In genomic region chr11:19560452-19560851, GRCm38 (mm10) we compare ENCODE assay signal across 26 mouse cellular contexts.
DNase-seq lines count a peak whose midpoint lies in the region; ATAC-seq lines count a peak whose summit lies in the region.
"Had no signal": no experiment of that assay in that cellular context is flagged by ENCODE, and none has a peak within 500 bp of the region (broad histone marks: within the 10 kb centered on the region; RNA-seq: fewer than 3 reads in every experiment).

No protein-coding gene starts in this region.

- no peak overlapping the region for H3K4me3 ChIP-seq in hindbrain, embryonic 10.5 days
- no peak overlapping the region for H3K4me3 ChIP-seq in hindbrain, embryonic 13.5 days
- H3K4me3 ChIP-seq: embryonic facial prominence, embryonic 10.5 days; embryonic facial prominence, embryonic 15.5 days; forebrain, embryonic 12.5 days; hindbrain, embryonic 12.5 days; kidney, embryonic 15.5 days; midbrain, embryonic 10.5 days; neural tube, embryonic 13.5 days; stomach, embryonic 15.5 days had no signal

- no peaks in the 10 kb centered on the region for H3K36me3 ChIP-seq in hindbrain, embryonic 10.5 days
- no peaks in the 10 kb centered on the region for H3K36me3 ChIP-seq in hindbrain, embryonic 13.5 days
- H3K36me3 ChIP-seq: embryonic facial prominence, embryonic 10.5 days; embryonic facial prominence, embryonic 15.5 days; forebrain, embryonic 12.5 days; hindbrain, embryonic 12.5 days; kidney, embryonic 15.5 days; midbrain, embryonic 10.5 days; neural tube, embryonic 13.5 days; stomach, embryonic 15.5 days had no signal

- DNase-seq in hindbrain, embryonic 10.5 days (ENCODE audit: low spot score) = no peak
- DNase-seq in brain, adult 2 months (ENCODE audit: low read depth, low spot score) = peak; percentile 19
- DNase-seq in cerebellum, adult 9-11 months = peak; percentile 6
- DNase-seq in retina, embryonic 14.5 days (ENCODE audit: low spot score) = peak; percentile 37
- DNase-seq in lung, postnatal 14 days = no peak
- DNase-seq: adrenal gland, adult 2 months; adrenal gland, postnatal 36 days; B cell, adult 2 months; forebrain, postnatal 0 days; heart, postnatal 14 days; kidney, adult 18-20 months; kidney, postnatal 4 days; layer of hippocampus, postnatal 36 days; liver; lung, adult 2 months; right cerebral cortex, postnatal 25 days had no signal

- H3K9me3 ChIP-seq in hindbrain, embryonic 10.5 days = no peaks in the 10 kb centered on the region
- H3K9me3 ChIP-seq in hindbrain, embryonic 13.5 days = no peaks in the 10 kb centered on the region
- H3K9me3 ChIP-seq: embryonic facial prominence, embryonic 10.5 days; embryonic facial prominence, embryonic 15.5 days; forebrain, embryonic 12.5 days; hindbrain, embryonic 12.5 days; kidney, embryonic 15.5 days; midbrain, embryonic 10.5 days; neural tube, embryonic 13.5 days; stomach, embryonic 15.5 days had no signal

- WGBS in hindbrain, embryonic 10.5 days = 87% methylated on average over 7 of the region's 7 CpGs
- 78% methylated on average over 7 of the region's 7 CpGs for WGBS in hindbrain, embryonic 13.5 days

- no peak overlapping the region for H3K4me2 ChIP-seq in hindbrain, embryonic 13.5 days
- H3K4me2 ChIP-seq: embryonic facial prominence, embryonic 15.5 days; forebrain, embryonic 12.5 days; hindbrain, embryonic 12.5 days; kidney, embryonic 15.5 days; neural tube, embryonic 13.5 days; stomach, embryonic 15.5 days had no signal

- 0 out of 2 replicates have a peak overlapping the region, but pooled peaks have one; percentile 29 for H3K27ac ChIP-seq in hindbrain, embryonic 10.5 days
- H3K27ac ChIP-seq in hindbrain, embryonic 13.5 days = no peak overlapping the region
- H3K27ac ChIP-seq: embryonic facial prominence, embryonic 10.5 days; embryonic facial prominence, embryonic 15.5 days; forebrain, embryonic 12.5 days; hindbrain, embryonic 12.5 days; kidney, embryonic 15.5 days; liver, embryonic 14.5 days; midbrain, embryonic 10.5 days; neural tube, embryonic 13.5 days; stomach, embryonic 15.5 days had no signal

- ATAC-seq in hindbrain, embryonic 13.5 days (ENCODE audit: low FRiP score) = no peak
- ATAC-seq: forebrain, postnatal 0 days had no signal

- no peak overlapping the region for H3K9ac ChIP-seq in hindbrain, embryonic 13.5 days
- H3K9ac ChIP-seq: embryonic facial prominence, embryonic 15.5 days; forebrain, embryonic 12.5 days; forebrain, postnatal 0 days; hindbrain, embryonic 12.5 days; kidney, embryonic 15.5 days; liver, embryonic 14.5 days; neural tube, embryonic 13.5 days; stomach, embryonic 15.5 days had no signal

- H3K4me1 ChIP-seq in hindbrain, embryonic 10.5 days (replicated peaks) = peaks cover 18% of the 10 kb centered on the region
- peaks cover 4% of the 10 kb centered on the region for H3K4me1 ChIP-seq in hindbrain, embryonic 13.5 days (replicated peaks)
- H3K4me1 ChIP-seq: embryonic facial prominence, embryonic 15.5 days; kidney, embryonic 15.5 days; stomach, embryonic 15.5 days had no signal

- H3K27me3 ChIP-seq in hindbrain, embryonic 10.5 days (ENCODE audit: insufficient read depth, poor library complexity, severe bottlenecking) = no peaks in the 10 kb centered on the region; the same call in 1 of the 2 replicates
- H3K27me3 ChIP-seq in hindbrain, embryonic 13.5 days = no peaks in the 10 kb centered on the region
- H3K27me3 ChIP-seq: embryonic facial prominence, embryonic 15.5 days; hindbrain, embryonic 12.5 days; kidney, embryonic 15.5 days; neural tube, embryonic 13.5 days; stomach, embryonic 15.5 days had no signal

Comparison
In these comparisons a context has a peak if more than half of its experiments do, and no peak if none do; other contexts are left out.
1. DNase-seq: peak in brain, adult 2 months (single experiment), cerebellum, adult 9-11 months (single experiment) and retina, embryonic 14.5 days (single experiment); none in hindbrain, embryonic 10.5 days (single experiment) and lung, postnatal 14 days (single experiment).